Comparison of ENCODE assay signal across 7 mouse cellular contexts in genomic region chr9:44133287-44133686, GRCm38 (mm10). TPM values are rescaled to one million over a fixed set of nuclear protein-coding genes. Genes with fewer than 3 reads are reported as not detected.
DNase-seq lines count a peak whose midpoint lies in the region; ATAC-seq and TF ChIP-seq lines count a peak whose summit lies in the region.

No protein-coding gene starts in this region.

- 20% methylated on average over 2 of the region's 2 CpGs for WGBS in kidney, postnatal 0 days
- 17% methylated on average over 2 of the region's 2 CpGs for whole genome bisulfite sequencing in intestine, embryonic 14.5 days
- WGBS in midbrain, postnatal 0 days = 24% methylated on average over 2 of the region's 2 CpGs

- no peak for TF ChIP-seq CTCF in kidney, postnatal 0 days (IDR thresholded peaks at IDR 0.05; ENCODE audit: low read depth)
- TF ChIP-seq CTCF in embryonic fibroblast, embryonic 13.5 days (IDR thresholded peaks at IDR 0.05; ENCODE audit: borderline replicate concordance, insufficient read depth, low read length) = no peak
- TF ChIP-seq CTCF in midbrain, postnatal 0 days (IDR thresholded peaks at IDR 0.05) = no peak

- H3K4me3 ChIP-seq in kidney, postnatal 0 days (replicated peaks; ENCODE audit: low read depth, low read length) = peak overlapping the region; percentile 54
- H3K4me3 ChIP-seq in embryonic fibroblast, embryonic 13.5 days (ENCODE audit: insufficient read depth, low read length) = peak overlapping the region; percentile 39; the same call in 1 of the 2 replicates
- peak overlapping the region; percentile 60 for H3K4me3 ChIP-seq in intestine, embryonic 14.5 days (ENCODE audit: low read depth, low read length)
- H3K4me3 ChIP-seq in midbrain, postnatal 0 days (ENCODE audit: low read depth, low read length) = no peak overlapping the region

- H3K9me3 ChIP-seq in kidney, postnatal 0 days (replicated peaks; ENCODE audit: low read length) = no peaks in the 10 kb centered on the region
- H3K9me3 ChIP-seq in intestine, embryonic 14.5 days (ENCODE audit: control insufficient read depth, low read length) = no peaks in the 10 kb centered on the region
- no peaks in the 10 kb centered on the region for H3K9me3 ChIP-seq in midbrain, postnatal 0 days (ENCODE audit: low read length)

- ATAC-seq in kidney, postnatal 0 days (replicated peaks; ENCODE audit: low FRiP score, low read depth) = no peak
- no peak for ATAC-seq in intestine, embryonic 14.5 days (replicated peaks; ENCODE audit: low FRiP score, low TSS enrichment, low read depth)
- ATAC-seq in midbrain, postnatal 0 days (ENCODE audit: low FRiP score) = no peak

- H3K9ac ChIP-seq in kidney, postnatal 0 days (ENCODE audit: low read depth, low read length) = peak overlapping the region; percentile 69; the same call in 1 of the 2 replicates
- H3K9ac ChIP-seq in intestine, embryonic 14.5 days (ENCODE audit: low read length) = 0 out of 2 replicates have a peak overlapping the region, but pooled peaks have one; percentile 3
- H3K9ac ChIP-seq in midbrain, postnatal 0 days (replicated peaks; ENCODE audit: low read length, poor library complexity, severe bottlenecking) = no peak overlapping the region

- H3K4me2 ChIP-seq in kidney, postnatal 0 days (ENCODE audit: low read length) = peak overlapping the region; percentile 81
- H3K4me2 ChIP-seq in intestine, embryonic 14.5 days (ENCODE audit: low read length) = peak overlapping the region; percentile 56
- no peak overlapping the region for H3K4me2 ChIP-seq in midbrain, postnatal 0 days (ENCODE audit: low read depth, low read length, poor library complexity, severe bottlenecking)

- peak overlapping the region; percentile 88 for H3K27ac ChIP-seq in kidney, postnatal 0 days
- H3K27ac ChIP-seq in embryonic fibroblast, embryonic 13.5 days (ENCODE audit: insufficient read depth, low read length) = peak overlapping the region; percentile 10; the same call in 1 of the 2 replicates
- H3K27ac ChIP-seq in intestine, embryonic 14.5 days (ENCODE audit: low read depth) = peak overlapping the region; percentile 75; the same call in 1 of the 2 replicates
- peak overlapping the region; percentile 3; the same call in 1 of the 2 replicates for H3K27ac ChIP-seq in midbrain, postnatal 0 days (ENCODE audit: low read depth, low read length)

- no peak for DNase-seq in kidney, postnatal 0 days (ENCODE audit: low spot score)
- DNase-seq in kidney, postnatal 36 days = no peak
- no peak for DNase-seq in intestine, embryonic 14.5 days (ENCODE audit: low spot score)
- no peak for DNase-seq in midbrain, postnatal 0 days (ENCODE audit: low spot score)
- no peak for DNase-seq in urinary bladder, postnatal 10 days (ENCODE audit: low spot score)
- no peak for DNase-seq in B cell, adult 2 months

- no peaks in the 10 kb centered on the region for H3K36me3 ChIP-seq in kidney, postnatal 0 days (ENCODE audit: insufficient read depth, low read length)
- H3K36me3 ChIP-seq in intestine, embryonic 14.5 days (ENCODE audit: control insufficient read depth, insufficient read depth, low read length) = peaks cover 4% of the 10 kb centered on the region; the same call in 1 of the 2 replicates
- no peaks in the 10 kb centered on the region for H3K36me3 ChIP-seq in midbrain, postnatal 0 days (ENCODE audit: insufficient read depth, low read length)

- no peak for TF ChIP-seq POLR2A in embryonic fibroblast, embryonic 13.5 days (IDR thresholded peaks at IDR 0.05; ENCODE audit: low read depth, low read length)

- H3K27me3 ChIP-seq in kidney, postnatal 0 days (ENCODE audit: insufficient read depth, low read length) = no peaks in the 10 kb centered on the region
- peaks cover 19% of the 10 kb centered on the region; the same call in 1 of the 2 replicates for H3K27me3 ChIP-seq in intestine, embryonic 14.5 days (replicated peaks; ENCODE audit: control insufficient read depth, insufficient read depth, low read length)
- H3K27me3 ChIP-seq in midbrain, postnatal 0 days (ENCODE audit: insufficient read depth, low read length) = peaks cover 32% of the 10 kb centered on the region

- H3K4me1 ChIP-seq in kidney, postnatal 0 days (replicated peaks; ENCODE audit: insufficient read depth, low read length) = peaks cover 35% of the 10 kb centered on the region
- peaks cover 6% of the 10 kb centered on the region; the same call in 1 of the 2 replicates for H3K4me1 ChIP-seq in embryonic fibroblast, embryonic 13.5 days (ENCODE audit: control insufficient read depth, insufficient read depth, low read length)
- H3K4me1 ChIP-seq in intestine, embryonic 14.5 days (replicated peaks; ENCODE audit: control insufficient read depth, insufficient read depth, low read length) = peaks cover 54% of the 10 kb centered on the region
- H3K4me1 ChIP-seq in midbrain, postnatal 0 days (ENCODE audit: insufficient read depth, low read length) = peaks cover 10% of the 10 kb centered on the region

RNA-seq across cellular contexts. Expression of gene Mcam, which starts 1.0 kb away (rescaled TPM):
- 46.3 and 46.6 TPM in 2 replicates for polyA plus RNA-seq in kidney, postnatal 0 days (2015; fragmentation: Nextera tagmentation; extraction: Ambion mirVana)
- 66.4 and 124 TPM in 2 replicates for polyA plus RNA-seq in embryonic fibroblast, embryonic 13.5 days (2011; ENCODE audit: insufficient read length, low read depth, missing spikeins)
- 47.9 and 49.7 TPM in 2 replicates for polyA plus RNA-seq in intestine, embryonic 14.5 days (2014; fragmentation: Nextera tagmentation; extraction: Ambion mirVana)
- total RNA-seq in midbrain, postnatal 0 days (2014; rRNA removed) = 14.6 and 19.9 TPM in 2 replicates
- polyA plus RNA-seq in midbrain, postnatal 0 days (2015; fragmentation: Nextera tagmentation; extraction: Ambion mirVana) = 4.4 TPM in 2 replicates

RNA-seq across cellular contexts. Expression of gene Rnf26, which starts 20.0 kb away (rescaled TPM):
- polyA plus RNA-seq in kidney, postnatal 0 days (2015; fragmentation: Nextera tagmentation; extraction: Ambion mirVana) = 46.6 and 49.7 TPM in 2 replicates
- 40.2 and 46.0 TPM in 2 replicates for polyA plus RNA-seq in embryonic fibroblast, embryonic 13.5 days (2011; ENCODE audit: insufficient read length, low read depth, missing spikeins)
- 70.2 and 75.7 TPM in 2 replicates for polyA plus RNA-seq in intestine, embryonic 14.5 days (2014; fragmentation: Nextera tagmentation; extraction: Ambion mirVana)
- total RNA-seq in midbrain, postnatal 0 days (2014; rRNA removed) = 13.0 and 15.0 TPM in 2 replicates
- polyA plus RNA-seq in midbrain, postnatal 0 days (2015; fragmentation: Nextera tagmentation; extraction: Ambion mirVana) = 33.4 and 34.1 TPM in 2 replicates

RNA-seq across cellular contexts. Expression of gene Gm49380, which starts 20.0 kb away (rescaled TPM):
- not detected in 2 replicates for polyA plus RNA-seq in kidney, postnatal 0 days (2015; fragmentation: Nextera tagmentation; extraction: Ambion mirVana)
- polyA plus RNA-seq in embryonic fibroblast, embryonic 13.5 days (2011; ENCODE audit: insufficient read length, low read depth, missing spikeins) = 0.21 and 0.25 TPM in 2 replicates
- 0.14 and 0.36 TPM in 2 replicates for polyA plus RNA-seq in intestine, embryonic 14.5 days (2014; fragmentation: Nextera tagmentation; extraction: Ambion mirVana)
- not detected in 2 replicates for total RNA-seq in midbrain, postnatal 0 days (2014; rRNA removed)
- 0.07 and 0.27 TPM in 2 replicates for polyA plus RNA-seq in midbrain, postnatal 0 days (2015; fragmentation: Nextera tagmentation; extraction: Ambion mirVana)

RNA-seq across cellular contexts. Expression of gene C1qtnf5, which starts 26.2 kb away (rescaled TPM):
- polyA plus RNA-seq in kidney, postnatal 0 days (2015; fragmentation: Nextera tagmentation; extraction: Ambion mirVana) = 9.7 and 12.3 TPM in 2 replicates
- polyA plus RNA-seq in embryonic fibroblast, embryonic 13.5 days (2011; ENCODE audit: insufficient read length, low read depth, missing spikeins) = 25.4 and 36.4 TPM in 2 replicates
- polyA plus RNA-seq in intestine, embryonic 14.5 days (2014; fragmentation: Nextera tagmentation; extraction: Ambion mirVana) = 3.2 and 3.4 TPM in 2 replicates
- total RNA-seq in midbrain, postnatal 0 days (2014; rRNA removed) = 16.6 and 29.0 TPM in 2 replicates
- 9.9 and 10.7 TPM in 2 replicates for polyA plus RNA-seq in midbrain, postnatal 0 days (2015; fragmentation: Nextera tagmentation; extraction: Ambion mirVana)

RNA-seq across cellular contexts. Expression of gene Mfrp, which starts 31.8 kb away (rescaled TPM):
- polyA plus RNA-seq in kidney, postnatal 0 days (2015; fragmentation: Nextera tagmentation; extraction: Ambion mirVana) = 0.11 and 0.16 TPM in 2 replicates
- 0.12 TPM in 1 of 2 replicates, not detected in the other for polyA plus RNA-seq in embryonic fibroblast, embryonic 13.5 days (2011; ENCODE audit: insufficient read length, low read depth, missing spikeins)
- polyA plus RNA-seq in intestine, embryonic 14.5 days (2014; fragmentation: Nextera tagmentation; extraction: Ambion mirVana) = 0.18 TPM in 1 of 2 replicates, not detected in the other
- 0.19 and 2.8 TPM in 2 replicates for total RNA-seq in midbrain, postnatal 0 days (2014; rRNA removed)
- 0.05 TPM in 1 of 2 replicates, not detected in the other for polyA plus RNA-seq in midbrain, postnatal 0 days (2015; fragmentation: Nextera tagmentation; extraction: Ambion mirVana)

Comparison
In these comparisons a context has a peak if more than half of its experiments do, and no peak if none do; other contexts are left out.
1. H3K27ac ChIP-seq: peak in every context shown above with its lines; median percentile 88 in kidney, postnatal 0 days; 75 in intestine, embryonic 14.5 days; 10 in embryonic fibroblast, embryonic 13.5 days; 3 in midbrain, postnatal 0 days.